Mouse (Mus musculus) neural tube, embryonic 10.5 days (tissue): Measurements from ENCODE around the gene Hhipl1.

Experiments used
- DNase-seq: peaks from one replicate; pipeline ENCODE4 v3.0.0-alpha.2; 2017; ENCODE audit warnings: low spot score; ENCODE audit errors: extremely low spot score

Hhipl1 gene

GRCm38 (mm10) chr12:108355986-108356385 lies 49.9 kb downstream of the Hhipl1 start:
- DNase-seq: no peak

DNA sequence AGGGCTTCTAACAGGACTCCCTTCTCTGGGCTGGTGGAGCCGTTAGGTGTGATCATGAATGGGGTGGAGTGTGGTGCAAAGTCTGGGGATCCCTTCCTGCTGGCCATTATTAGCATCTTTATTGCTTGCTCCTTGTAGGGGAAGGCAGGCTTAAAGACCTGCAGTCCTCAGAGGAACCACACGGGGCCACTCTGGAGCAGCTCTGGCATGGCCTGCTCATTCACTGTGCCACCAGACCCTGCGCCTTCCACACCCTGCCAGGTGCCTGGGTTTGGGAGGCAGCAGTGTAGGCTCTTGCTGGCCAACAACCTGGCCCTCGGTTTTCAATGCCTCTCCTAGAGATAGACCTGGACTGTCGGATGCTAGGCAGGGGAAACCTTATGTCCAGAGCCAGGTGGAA lies 57.7 kb downstream of the Hhipl1 start:
- DNase-seq: peak; percentile 87

DNA sequence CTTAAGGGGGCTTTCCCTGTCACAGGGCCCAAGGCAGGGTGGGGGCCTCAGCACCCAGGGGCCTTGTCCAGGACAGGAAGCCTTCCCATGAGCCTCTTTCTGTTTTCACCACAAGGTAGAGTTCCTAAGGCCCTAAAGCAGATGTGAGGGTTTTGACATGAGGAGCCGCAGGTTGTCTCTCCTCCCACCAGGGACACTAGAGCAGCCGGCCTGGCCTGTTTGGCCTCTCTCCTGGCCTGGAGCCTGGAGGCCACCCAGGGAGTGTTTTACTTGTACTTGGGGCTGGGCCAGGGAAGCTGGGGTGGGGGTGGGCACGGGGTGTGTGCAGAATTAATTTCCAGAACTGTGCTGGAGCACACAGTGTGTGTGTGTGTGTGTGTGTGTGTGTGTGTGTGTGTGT lies 59.3 kb downstream of the Hhipl1 start:
- no peak for DNase-seq

DNA sequence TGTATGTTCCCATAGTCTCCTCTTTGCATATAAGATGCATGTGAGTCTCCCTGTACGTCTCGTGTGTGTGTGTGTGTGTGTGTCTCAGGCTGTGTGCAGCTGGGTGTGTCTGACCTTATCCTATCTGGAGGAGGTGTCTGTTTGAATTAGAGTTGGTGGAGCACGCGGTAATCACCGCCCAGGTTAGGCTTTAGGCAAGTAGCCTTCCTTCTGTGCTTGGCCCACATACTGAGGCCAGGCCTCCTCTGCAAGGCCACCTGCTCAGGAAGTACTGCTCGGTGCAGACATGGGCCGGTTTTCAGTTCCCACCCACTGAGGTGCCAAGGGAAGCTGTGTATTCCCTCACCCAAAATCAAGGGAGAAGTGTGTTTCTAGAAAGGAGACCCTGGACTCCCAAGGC lies 59.8 kb downstream of the Hhipl1 start:
- no peak for DNase-seq

DNA sequence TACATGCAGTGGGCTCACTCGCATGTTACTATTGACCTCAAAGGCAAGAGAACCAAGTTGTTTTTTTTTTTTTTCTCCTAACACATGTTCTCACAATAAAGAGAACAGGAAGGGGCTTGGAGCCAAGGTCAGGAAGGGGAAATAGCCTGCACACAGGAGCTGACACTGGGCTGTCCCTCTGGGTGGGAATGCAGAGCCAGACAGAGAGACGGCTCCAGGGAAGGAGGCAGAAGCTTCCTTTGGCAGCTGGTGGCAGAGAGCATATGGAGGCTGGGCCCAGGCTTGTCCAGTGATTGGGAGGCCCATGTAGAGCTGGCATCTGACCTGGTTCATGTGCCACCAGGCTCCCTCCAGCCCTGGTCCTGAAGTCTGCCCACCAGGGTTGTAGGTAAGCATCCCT lies 61.8 kb downstream of the Hhipl1 start:
- DNase-seq: no peak

DNA sequence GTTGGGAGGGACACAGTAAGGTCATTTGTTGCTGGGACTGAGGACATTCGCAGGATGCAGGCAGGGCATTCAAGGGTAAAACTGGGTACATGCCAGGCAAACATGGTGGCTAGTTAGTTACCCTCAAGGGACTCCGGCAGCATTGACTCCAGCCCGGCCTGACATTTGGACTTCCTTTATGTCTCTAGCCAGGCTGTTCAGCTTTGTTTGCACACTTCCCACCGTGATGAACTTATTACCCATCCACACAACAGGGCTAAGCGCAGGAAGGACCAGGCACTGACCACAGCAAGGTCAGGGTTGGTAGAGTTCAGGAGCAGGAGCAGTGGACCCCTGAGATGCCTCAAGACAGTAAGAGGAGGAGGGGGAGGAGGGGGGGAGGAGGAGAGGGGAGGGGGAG lies 62.9 kb downstream of the Hhipl1 start:
- no peak for DNase-seq

- DNase-seq: no peak
These were observed 64.7 kb downstream of the Hhipl1 start, which contains the start of gene Eml1 for GRCm38 (mm10) chr12:108370596-108371428. Gene Eml1 (plus strand): TSS chr12:108370957.

DNA sequence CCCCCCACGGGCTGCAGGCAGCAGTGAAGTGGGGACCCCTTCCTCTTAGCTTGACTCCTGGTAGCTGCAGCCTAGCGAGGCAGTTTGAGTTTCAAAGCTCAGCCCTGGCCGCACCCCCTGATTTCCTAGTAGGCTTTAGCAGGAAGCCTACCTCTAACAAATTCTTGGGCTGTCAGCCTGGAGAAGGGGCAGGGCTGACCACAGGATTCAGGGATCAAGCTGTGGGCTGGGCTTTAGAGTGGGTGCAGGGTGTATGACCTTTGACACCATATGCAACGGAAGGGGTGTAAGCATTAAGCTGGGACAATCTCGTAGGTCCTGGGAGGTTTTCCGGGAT lies 65.3 kb downstream of the Hhipl1 start:
- no peak for DNase-seq

- no peak for DNase-seq
These were observed 66.2 kb downstream of the Hhipl1 start for GRCm38 (mm10) chr12:108372241-108372640.

DNA sequence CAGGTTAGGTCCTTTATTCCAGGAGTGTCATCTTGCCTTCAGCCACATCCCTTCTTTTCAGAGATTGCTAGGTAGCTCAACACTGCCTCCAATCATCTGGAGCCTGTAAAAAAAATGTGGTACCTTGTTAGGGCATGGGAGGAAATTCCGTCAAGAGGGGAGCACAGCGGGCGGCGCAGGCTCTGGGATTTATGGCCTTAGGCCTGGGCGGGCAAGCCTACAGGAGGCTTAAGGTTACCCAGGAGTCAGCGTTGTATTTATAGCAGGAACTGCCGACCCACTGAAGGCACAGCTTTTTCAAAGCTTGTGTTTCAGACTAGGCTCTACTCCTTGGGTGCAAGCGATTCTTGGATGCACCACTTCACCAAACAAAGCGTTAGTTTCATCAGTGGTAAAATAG lies 67.5 kb downstream of the Hhipl1 start:
- no peak for DNase-seq

DNA sequence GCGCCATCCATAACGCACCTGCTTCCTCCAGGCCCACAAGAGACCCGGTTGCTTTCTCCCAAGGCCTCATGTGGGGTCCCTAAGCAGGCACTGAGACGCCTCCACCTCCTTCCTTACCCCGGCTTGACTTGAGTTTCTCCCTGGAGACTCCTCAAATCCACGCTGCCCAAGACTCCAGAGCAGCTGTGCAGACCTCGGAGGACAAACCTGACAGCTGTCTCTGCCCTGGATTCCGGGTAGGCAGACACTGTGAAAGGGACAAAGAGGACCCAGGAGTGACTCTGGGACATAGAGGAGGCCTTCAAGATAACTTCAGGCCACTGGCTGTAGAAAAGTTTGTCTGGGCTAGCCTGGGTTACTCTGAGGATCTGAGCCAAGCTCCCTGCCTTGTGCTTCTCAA lies 68.6 kb downstream of the Hhipl1 start:
- DNase-seq: no peak

DNA sequence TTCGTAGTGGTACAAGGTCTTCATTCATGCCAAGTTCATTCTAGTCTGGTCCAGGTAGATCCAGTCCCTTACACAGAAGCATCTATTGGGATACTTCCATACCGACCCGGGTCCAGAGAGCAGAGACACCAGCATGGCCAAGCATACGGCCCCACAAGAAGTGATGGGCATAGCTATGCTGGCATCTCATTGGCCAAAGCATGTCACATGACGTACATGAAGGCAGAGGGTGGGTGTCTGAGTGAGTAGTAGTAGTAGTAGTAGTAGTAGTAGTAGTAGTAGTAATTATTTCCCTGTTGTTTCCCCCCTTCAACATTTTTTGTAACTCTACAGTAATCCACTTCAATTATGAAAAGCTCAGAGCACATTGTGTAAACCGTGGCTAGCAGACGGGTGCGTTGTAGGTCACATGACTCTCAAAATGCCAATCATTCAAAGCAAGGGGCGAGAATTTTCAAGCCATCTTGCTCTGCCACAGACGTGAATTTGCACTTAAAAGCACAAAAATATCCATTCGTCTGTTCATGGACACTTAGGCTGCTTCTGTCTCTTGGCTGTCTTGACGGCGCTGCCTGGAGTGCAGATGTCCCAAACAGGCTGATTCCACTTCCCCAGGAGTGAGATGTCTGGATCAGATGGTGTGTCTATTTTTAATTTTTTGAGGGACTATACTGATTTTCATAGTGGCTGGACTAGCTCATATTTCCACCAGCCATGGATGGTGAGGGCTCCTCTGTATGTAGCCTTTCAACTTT lies 72.5 kb downstream of the Hhipl1 start:
- DNase-seq: no peak
